In the genomic region with DNA sequence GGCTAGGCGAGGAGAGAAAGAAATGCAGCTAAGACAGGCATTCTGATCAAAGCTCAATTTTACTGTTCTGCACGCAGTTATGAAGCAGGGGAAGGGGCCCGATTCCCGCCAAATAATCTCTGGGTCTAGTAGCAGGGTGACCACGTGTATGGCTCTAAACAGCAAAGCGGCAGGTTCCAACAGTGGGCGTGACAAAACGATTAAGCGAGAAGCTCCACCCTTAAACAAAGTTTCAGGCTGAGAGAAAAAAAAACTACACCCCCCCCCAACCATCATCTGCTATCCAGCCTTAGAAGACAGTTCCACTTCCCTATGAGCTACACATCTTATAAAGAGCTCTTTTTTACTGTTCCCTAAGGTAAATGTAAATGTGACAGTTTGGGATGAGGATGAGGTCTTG, we compare ENCODE assay signal across 23 mouse cellular contexts.
"Had no signal": no experiment of that assay in that cellular context is flagged by ENCODE, and none has a peak within 500 bp of the region (broad histone marks: within the 10 kb centered on the region; RNA-seq: fewer than 3 reads in every experiment).

No protein-coding gene starts in this region.

- ATAC-seq: hindbrain, postnatal 0 days; liver, embryonic 12.5 days had no signal

- H3K27me3 ChIP-seq: heart, embryonic 13.5 days; heart, embryonic 15.5 days; hindbrain, embryonic 13.5 days; hindbrain, embryonic 15.5 days; kidney, embryonic 15.5 days; limb, embryonic 13.5 days; limb, embryonic 15.5 days; liver, embryonic 12.5 days had no signal

- H3K9ac ChIP-seq: heart, embryonic 13.5 days; heart, embryonic 15.5 days; hindbrain, embryonic 13.5 days; hindbrain, embryonic 15.5 days; kidney, embryonic 15.5 days; limb, embryonic 13.5 days; limb, embryonic 15.5 days; liver, embryonic 12.5 days; liver, embryonic 14.5 days had no signal

- H3K36me3 ChIP-seq: heart, embryonic 13.5 days; heart, embryonic 15.5 days; hindbrain, embryonic 13.5 days; hindbrain, embryonic 15.5 days; kidney, embryonic 15.5 days; limb, embryonic 13.5 days; limb, embryonic 15.5 days; liver, embryonic 12.5 days had no signal

- H3K4me1 ChIP-seq: heart, embryonic 13.5 days; heart, embryonic 15.5 days; hindbrain, embryonic 13.5 days; hindbrain, embryonic 15.5 days; kidney, embryonic 15.5 days; limb, embryonic 13.5 days; limb, embryonic 15.5 days; liver, embryonic 12.5 days had no signal

- H3K27ac ChIP-seq: heart, adult 2 months; heart, embryonic 13.5 days; heart, embryonic 15.5 days; hindbrain, embryonic 13.5 days; hindbrain, embryonic 15.5 days; hindbrain, postnatal 0 days; kidney, embryonic 15.5 days; kidney, postnatal 0 days; limb, embryonic 13.5 days; limb, embryonic 15.5 days; liver, embryonic 12.5 days; liver, embryonic 14.5 days had no signal

- H3K9me3 ChIP-seq: heart, embryonic 13.5 days; heart, embryonic 15.5 days; hindbrain, embryonic 13.5 days; hindbrain, embryonic 15.5 days; kidney, embryonic 15.5 days; limb, embryonic 13.5 days; limb, embryonic 15.5 days; liver, embryonic 12.5 days had no signal

- H3K4me2 ChIP-seq: heart, embryonic 11.5 days; heart, embryonic 13.5 days; heart, embryonic 15.5 days; hindbrain, embryonic 13.5 days; hindbrain, embryonic 15.5 days; kidney, embryonic 15.5 days; limb, embryonic 13.5 days; limb, embryonic 15.5 days; liver, embryonic 12.5 days had no signal

- DNase-seq: gastrocnemius, postnatal 14 days; gastrocnemius, postnatal 36 days; heart, adult 11 months; heart, adult 2 months; heart, postnatal 14 days; heart, postnatal 36 days; kidney, adult 11 months; kidney, postnatal 14 days; layer of hippocampus, adult 9-11 months; layer of hippocampus, postnatal 36 days; left cerebral cortex, postnatal 4 days had no signal

- H3K4me3 ChIP-seq: heart, adult 2 months; heart, embryonic 13.5 days; heart, embryonic 15.5 days; hindbrain, embryonic 13.5 days; hindbrain, embryonic 15.5 days; kidney, embryonic 15.5 days; limb, embryonic 13.5 days; limb, embryonic 15.5 days; liver, embryonic 12.5 days had no signal
